Mouse (Mus musculus): ENCODE data around the gene Arfip1. TPM values are rescaled to one million over a fixed set of nuclear protein-coding genes. Genes with fewer than 3 reads are reported as not detected.

Gene Arfip1
- polyA plus RNA-seq, 1 experiment from 2014 or later = 49.3 TPM

GRCm38 (mm10) chr3:84488716-84489115, 93.7 kb downstream of the Arfip1 start:
- 67% methylated on average over 6 of the region's 6 CpGs for WGBS
- H3K27me3 ChIP-seq (replicated peaks) = no peaks in the 10 kb centered on the region
- H3K4me1 ChIP-seq (replicated peaks) = peaks cover 6% of the 10 kb centered on the region; the same call in 1 of the 2 replicates
- H3K4me3 ChIP-seq = no peak overlapping the region
- H3K4me2 ChIP-seq = no peak overlapping the region
- peaks cover 9% of the 10 kb centered on the region for H3K36me3 ChIP-seq
- H3K9ac ChIP-seq = no peak overlapping the region
- H3K27ac ChIP-seq (ENCODE audit: poor library complexity, severe bottlenecking) = peak overlapping the region; percentile 46; the same call in 1 of the 2 replicates
- H3K9me3 ChIP-seq (replicated peaks) = no peaks in the 10 kb centered on the region
- no peak for ATAC-seq (ENCODE audit: insufficient number of reproducible peaks, low FRiP score)

GRCm38 (mm10) chr3:84484891-84485290, 97.5 kb downstream of the Arfip1 start:
- no peak overlapping the region for H3K27ac ChIP-seq (ENCODE audit: poor library complexity, severe bottlenecking)

GRCm38 (mm10) chr3:84484333-84484732, 98.1 kb downstream of the Arfip1 start:
- no peak overlapping the region for H3K27ac ChIP-seq (ENCODE audit: poor library complexity, severe bottlenecking)
- H3K36me3 ChIP-seq = 0 out of 2 replicates have a peak, but pooled peaks cover 3% of the 10 kb centered on the region
- H3K27me3 ChIP-seq (replicated peaks) = peaks cover 21% of the 10 kb centered on the region
- peaks cover 14% of the 10 kb centered on the region; the same call in 1 of the 2 replicates for H3K4me1 ChIP-seq (replicated peaks)
- no peaks in the 10 kb centered on the region for H3K9me3 ChIP-seq (replicated peaks)
- no peak overlapping the region for H3K9ac ChIP-seq
- no peak overlapping the region for H3K4me2 ChIP-seq
- H3K4me3 ChIP-seq = no peak overlapping the region
- 67% methylated on average over 4 of the region's 4 CpGs for WGBS
- no peak for ATAC-seq (ENCODE audit: insufficient number of reproducible peaks, low FRiP score)

More at GRCm38 (mm10) chr3:84484891-84485290, 97.5 kb downstream of the Arfip1 start:
- H3K9ac ChIP-seq = no peak overlapping the region
- no peaks in the 10 kb centered on the region for H3K9me3 ChIP-seq (replicated peaks)
- H3K36me3 ChIP-seq = 0 out of 2 replicates have a peak, but pooled peaks cover 3% of the 10 kb centered on the region
- ATAC-seq (ENCODE audit: insufficient number of reproducible peaks, low FRiP score) = no peak
- H3K4me3 ChIP-seq = no peak overlapping the region
- peaks cover 10% of the 10 kb centered on the region; the same call in 1 of the 2 replicates for H3K4me1 ChIP-seq (replicated peaks)
- H3K27me3 ChIP-seq (replicated peaks) = peaks cover 16% of the 10 kb centered on the region
- H3K4me2 ChIP-seq = no peak overlapping the region
- WGBS = 85% methylated on average over 3 of the region's 3 CpGs

- H3K27me3 ChIP-seq (replicated peaks) = peaks cover 43% of the 10 kb centered on the region
These were observed 100.3 kb downstream of the Arfip1 start for GRCm38 (mm10) chr3:84482121-84482520.

GRCm38 (mm10) chr3:84481104-84481503, 101.3 kb downstream of the Arfip1 start:
- peak overlapping the region; percentile 66 for H3K4me3 ChIP-seq
- no peaks in the 10 kb centered on the region for H3K36me3 ChIP-seq
- no peak overlapping the region for H3K9ac ChIP-seq
- peak overlapping the region; percentile 99 for H3K4me2 ChIP-seq
- no peak overlapping the region for H3K27ac ChIP-seq (ENCODE audit: poor library complexity, severe bottlenecking)
- 3% methylated on average over 11 of the region's 11 CpGs for WGBS
- no peak for ATAC-seq (ENCODE audit: insufficient number of reproducible peaks, low FRiP score)
- peaks cover 53% of the 10 kb centered on the region for H3K27me3 ChIP-seq (replicated peaks)
- H3K4me1 ChIP-seq (replicated peaks) = peaks cover 17% of the 10 kb centered on the region; the same call in 1 of the 2 replicates
- H3K9me3 ChIP-seq (replicated peaks) = no peaks in the 10 kb centered on the region

More at GRCm38 (mm10) chr3:84482121-84482520, 100.3 kb downstream of the Arfip1 start:
- Histone ChIP-seq H3K4me3 (no peak overlapping the region), H3K4me1 (replicated peaks) (peaks cover 17% of the 10 kb centered on the region; the same call in 1 of the 2 replicates), H3K9me3 (replicated peaks) (no peaks in the 10 kb centered on the region), H3K4me2 (no peak overlapping the region), H3K27ac (ENCODE audit: poor library complexity, severe bottlenecking) (no peak overlapping the region), H3K36me3 (no peaks in the 10 kb centered on the region), H3K9ac (no peak overlapping the region)
- ATAC-seq (ENCODE audit: insufficient number of reproducible peaks, low FRiP score) = no peak
- 89% methylated on average over 6 of the region's 6 CpGs for WGBS

GRCm38 (mm10) chr3:84480006-84480897, 102.2 kb downstream of the Arfip1 start, which contains the start of gene Fhdc1:
Fhdc1 (minus strand) TSS chr3:84480429.
- peak; percentile 89 for ATAC-seq (ENCODE audit: insufficient number of reproducible peaks, low FRiP score)
- Histone ChIP-seq H3K4me3 (peak within 1 kb of the TSS; percentile 66), H3K36me3 (no peaks in the 10 kb centered on the region), H3K4me1 (replicated peaks) (peaks cover 17% of the 10 kb centered on the region; the same call in 1 of the 2 replicates), H3K4me2 (peak within 1 kb of the TSS; percentile 99), H3K27me3 (replicated peaks) (peaks cover 62% of the 10 kb centered on the region), H3K27ac (ENCODE audit: poor library complexity, severe bottlenecking) (no peak within 1 kb of the TSS), H3K9me3 (replicated peaks) (no peaks in the 10 kb centered on the region), H3K9ac (peak within 1 kb of the TSS; percentile 72)
- WGBS = under 1% methylated on average over 80 of the region's 82 CpGs

- Histone ChIP-seq H3K9me3 (replicated peaks) (no peaks in the 10 kb centered on the region), H3K4me1 (replicated peaks) (peaks cover 17% of the 10 kb centered on the region; the same call in 1 of the 2 replicates), H3K4me2 (peak overlapping the region; percentile 99), H3K36me3 (no peaks in the 10 kb centered on the region), H3K27me3 (replicated peaks) (peaks cover 69% of the 10 kb centered on the region), H3K9ac (peak overlapping the region; percentile 72), H3K27ac (ENCODE audit: poor library complexity, severe bottlenecking) (no peak overlapping the region; the same call in 1 of the 2 replicates), H3K4me3 (peak overlapping the region; percentile 66)
- peak; percentile 79 for ATAC-seq (ENCODE audit: insufficient number of reproducible peaks, low FRiP score)
- under 1% methylated on average over 61 of the region's 61 CpGs for whole genome bisulfite sequencing
These were observed 103.0 kb downstream of the Arfip1 start for GRCm38 (mm10) chr3:84479293-84480005.

- H3K36me3 ChIP-seq = no peaks in the 10 kb centered on the region
- H3K9ac ChIP-seq = peak overlapping the region; percentile 72
- peak overlapping the region; percentile 66 for H3K4me3 ChIP-seq
- H3K4me1 ChIP-seq (replicated peaks) = peaks cover 17% of the 10 kb centered on the region; the same call in 1 of the 2 replicates
- no peak overlapping the region; the same call in 1 of the 2 replicates for H3K27ac ChIP-seq (ENCODE audit: poor library complexity, severe bottlenecking)
- H3K9me3 ChIP-seq (replicated peaks) = no peaks in the 10 kb centered on the region
- ATAC-seq (ENCODE audit: insufficient number of reproducible peaks, low FRiP score) = no peak
- 4% methylated on average over 12 of the region's 12 CpGs for whole genome bisulfite sequencing
- H3K4me2 ChIP-seq = peak overlapping the region; percentile 99
- peaks cover 74% of the 10 kb centered on the region for H3K27me3 ChIP-seq (replicated peaks)
These were observed 103.5 kb downstream of the Arfip1 start for GRCm38 (mm10) chr3:84478896-84479292.

GRCm38 (mm10) chr3:84478195-84478594, 104.2 kb downstream of the Arfip1 start:
- WGBS = 6% methylated on average over 7 of the region's 7 CpGs
- peak overlapping the region; percentile 66 for H3K4me3 ChIP-seq
- no peaks in the 10 kb centered on the region for H3K36me3 ChIP-seq
- no peak overlapping the region for H3K9ac ChIP-seq
- H3K27me3 ChIP-seq (replicated peaks) = peaks cover 80% of the 10 kb centered on the region
- H3K4me2 ChIP-seq = peak overlapping the region; percentile 99
- ATAC-seq (ENCODE audit: insufficient number of reproducible peaks, low FRiP score) = no peak
- peaks cover 22% of the 10 kb centered on the region; the same call in 1 of the 2 replicates for H3K4me1 ChIP-seq (replicated peaks)
- no peaks in the 10 kb centered on the region for H3K9me3 ChIP-seq (replicated peaks)
- no peak overlapping the region for H3K27ac ChIP-seq (ENCODE audit: poor library complexity, severe bottlenecking)

- Histone ChIP-seq H3K4me1 (replicated peaks) (peaks cover 22% of the 10 kb centered on the region; the same call in 1 of the 2 replicates), H3K27me3 (replicated peaks) (peaks cover 78% of the 10 kb centered on the region), H3K9ac (no peak overlapping the region), H3K4me2 (no peak overlapping the region; the same call in 1 of the 2 replicates), H3K4me3 (no peak overlapping the region), H3K9me3 (replicated peaks) (no peaks in the 10 kb centered on the region), H3K36me3 (no peaks in the 10 kb centered on the region), H3K27ac (ENCODE audit: poor library complexity, severe bottlenecking) (no peak overlapping the region)
- ATAC-seq (ENCODE audit: insufficient number of reproducible peaks, low FRiP score) = no peak
- 76% methylated on average over 1 of the region's 1 CpGs for WGBS
These were observed 104.9 kb downstream of the Arfip1 start for GRCm38 (mm10) chr3:84477498-84477897.

Measured in heart, embryonic 12.5 days (tissue).